Mouse (Mus musculus): ENCODE measurements at regions not wholly inside any gene's neighbourhood (a gene's known extent, or its start where the extent isn't known, plus 50 kb on each side); places are given as distances from the start of the nearest gene placed in this dataset.

GRCm38 (mm10) chr5:74144765-74145164 is 50.3 kb upstream of the Rasl11b start:
- 87% methylated on average over 5 of the region's 5 CpGs for WGBS
- no peak overlapping the region for H3K27ac ChIP-seq (ENCODE audit: low read depth, low read length)
- H3K27me3 ChIP-seq (ENCODE audit: control insufficient read depth, insufficient read depth, low read length): no peaks in the 10 kb centered on the region
- ATAC-seq (ENCODE audit: low FRiP score) (no peak), DNase-seq (ENCODE audit: low spot score, missing footprints) (no peak)
- no peak overlapping the region for H3K4me3 ChIP-seq (ENCODE audit: low read depth, low read length)
- H3K9me3 ChIP-seq (ENCODE audit: control insufficient read depth, low read length): no peaks in the 10 kb centered on the region
- no peaks in the 10 kb centered on the region for H3K36me3 ChIP-seq (ENCODE audit: control insufficient read depth, insufficient read depth, low read length)
- H3K9ac ChIP-seq (ENCODE audit: low read length): no peak overlapping the region
- no peaks in the 10 kb centered on the region for H3K4me1 ChIP-seq (ENCODE audit: control insufficient read depth, insufficient read depth, low read length)
- no peak overlapping the region for H3K4me2 ChIP-seq
